Mouse (Mus musculus) stomach, postnatal 0 days (tissue): ENCODE measurements around the gene Adam33.

Experiments
- CTCF ChIP-seq: IDR thresholded peaks from 2 replicates; pipeline ENCODE4 v1.5.1; 2016; ENCODE audit warnings: antibody characterized with exemption, low read depth, mild to moderate bottlenecking, moderate library complexity
- EP300 ChIP-seq: optimal IDR thresholded peaks from 2 replicates; pipeline ENCODE3; 2016; ENCODE audit warnings: antibody characterized with exemption

DNA sequence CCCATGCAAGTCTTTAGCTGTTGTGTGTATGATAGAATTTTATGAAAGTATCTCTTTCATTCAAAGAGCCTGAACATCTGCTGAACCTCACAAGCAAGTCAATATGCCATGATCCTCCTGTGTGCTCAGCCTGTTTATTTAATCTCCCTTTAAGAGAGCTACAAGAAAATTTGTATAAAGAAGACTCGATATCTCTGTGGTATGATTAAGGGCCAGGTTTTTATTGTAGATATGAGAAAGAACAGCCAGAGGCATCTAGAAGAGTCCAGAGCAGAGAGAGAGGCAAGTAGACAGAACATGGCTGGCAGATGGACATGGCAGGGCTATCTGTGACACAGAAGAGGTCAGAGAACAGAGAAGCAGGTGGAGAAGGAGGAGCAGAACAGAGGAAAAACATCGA, 17.6 kb downstream of the Adam33 start:
- no peak for TF ChIP-seq CTCF
- TF ChIP-seq EP300, result no peak
